Mouse (Mus musculus): ENCODE measurements around the gene Tkfc.

DNA sequence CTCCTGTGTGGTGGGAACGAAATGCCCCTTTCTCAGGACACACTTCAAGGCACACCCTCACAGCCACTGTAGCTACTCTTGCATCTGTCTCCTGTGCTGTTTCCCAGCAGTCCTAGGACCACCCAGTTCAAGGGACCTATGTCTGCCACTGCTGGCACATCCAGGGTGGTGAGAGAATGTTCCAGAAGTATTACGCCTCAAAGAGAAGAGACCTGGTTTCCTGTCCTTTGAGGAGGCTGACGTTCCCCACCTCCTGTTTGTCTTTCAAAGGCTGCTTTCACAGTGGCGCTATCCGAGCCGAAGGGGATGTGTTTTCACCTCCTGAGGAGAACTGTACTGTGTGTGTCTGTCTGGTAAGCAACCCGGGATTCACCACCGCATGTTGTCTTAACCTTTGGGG is 42.7 kb upstream of the Tkfc start:
- no peak for TF ChIP-seq CTCF (IDR thresholded peaks at IDR 0.05)
- TF ChIP-seq EP300 (IDR thresholded peaks at IDR 0.05): no peak
